Mouse (Mus musculus): ENCODE results near the gene Prkag1. TPM values are rescaled to one million over a fixed set of nuclear protein-coding genes. Genes with fewer than 3 reads are reported as not detected.

Prkag1 gene
- 10 to 100 TPM; 46.1 to 52.3 TPM for total RNA-seq (2021)
- long read RNA-seq, experiment 1, transcript Prkag1-201 (12 exons, 1,652 nt): major isoform, 36 of 54 reads
- long read RNA-seq, experiment 1, partial matches to known transcripts: 0 of 54 reads
- long read RNA-seq, experiment 1, other reads (novel, unspliced or antisense): 18 of 54 reads
- long read RNA-seq, experiment 2, transcript Prkag1-201 (12 exons, 1,652 nt): major isoform, 22 of 34 reads
- long read RNA-seq, experiment 2, partial matches to known transcripts: 1 of 34 reads
- long read RNA-seq, experiment 2, other reads (novel, unspliced or antisense): 10 of 34 reads

DNA sequence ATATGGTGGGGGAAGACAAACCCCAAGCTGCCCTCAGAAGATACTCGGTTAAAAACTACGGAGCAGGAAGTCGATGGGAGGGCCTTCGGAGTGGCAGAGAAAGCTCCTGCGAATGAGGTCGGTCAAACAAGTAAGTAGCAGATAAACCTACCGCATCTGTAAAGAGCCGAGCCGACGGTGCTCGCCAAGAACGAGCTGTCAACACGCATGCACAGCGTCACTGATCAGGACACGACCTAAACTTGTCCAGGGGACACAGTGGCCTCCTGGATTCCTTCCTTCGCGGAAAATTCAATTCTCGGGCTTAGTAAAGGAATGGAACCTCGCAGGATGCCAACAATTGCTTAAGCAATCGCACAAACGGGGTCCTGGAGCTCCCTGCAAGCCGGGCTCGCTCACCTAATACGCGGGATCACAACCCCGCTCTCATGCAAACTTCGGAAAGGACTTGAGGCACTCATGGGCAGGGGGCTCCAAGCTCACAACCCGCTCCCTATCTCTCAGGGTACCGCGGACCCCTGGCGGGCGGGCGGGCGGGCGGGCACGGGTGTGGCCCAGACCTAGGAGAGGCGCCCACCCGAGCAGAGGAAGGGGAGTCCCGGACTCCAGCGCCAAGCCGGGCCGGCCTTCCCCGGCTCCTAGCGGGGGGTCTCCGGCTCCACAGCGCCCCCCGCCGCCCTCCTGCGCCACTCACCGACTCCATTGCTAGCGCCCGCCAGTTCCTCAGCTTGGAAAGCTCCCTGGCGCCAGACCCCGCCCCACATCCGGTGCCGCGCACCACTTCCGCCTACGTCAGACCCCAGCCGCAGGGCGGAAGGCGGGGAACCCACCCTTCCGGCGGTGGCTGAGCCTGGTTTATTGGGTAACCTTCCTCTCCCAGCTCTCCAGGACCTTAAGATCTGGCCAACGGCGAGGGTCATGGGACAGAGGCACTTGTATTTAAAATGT, at the start of gene Prkag1:
Gene Prkag1, minus strand, starts transcription at position 786 of the 948 bp plus-strand sequence.
- Histone ChIP-seq H3K4me3 (peak within 1 kb of the TSS; percentile 90), H3K27ac (peak within 1 kb of the TSS; percentile 94)
- DNase-seq (ENCODE audit: extremely low spot score in 1 of 2, low spot score in 2 of 2): peak; percentile 94
- intact Hi-C loops (cut with DNase I): loop anchor here (2.0 to 5.0 kb wide), 2 partner anchors 26 to 36 kb away; no protein-coding TSS in a partner anchor
- TF ChIP-seq CTCF (IDR thresholded peaks at IDR 0.05): peak; percentile 67

DNA sequence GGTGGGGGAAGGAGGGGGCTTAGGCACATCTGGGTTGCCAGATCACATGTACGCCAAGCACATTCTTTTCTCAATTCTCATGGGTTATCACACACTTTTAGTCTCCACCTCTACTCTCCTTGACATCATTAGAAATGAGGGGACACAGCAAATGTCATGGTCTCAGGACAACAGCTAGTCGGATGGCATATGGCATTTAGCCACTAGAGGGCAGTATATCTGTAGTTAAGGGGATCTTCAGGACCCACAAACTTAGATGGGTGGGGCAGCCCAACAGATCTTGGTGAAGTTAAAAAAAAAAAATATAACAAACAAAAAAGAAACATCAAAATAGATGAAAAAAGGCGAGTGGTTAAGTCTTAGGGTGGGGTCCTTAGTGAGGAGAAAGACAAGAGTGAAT, 46.0 kb upstream of the Prkag1 start:
- Histone ChIP-seq H3K4me3 (no peak overlapping the region), H3K27ac (no peak overlapping the region)
- intact Hi-C loops (cut with DNase I): loop anchor here (2.0 kb wide), 1 partner anchor 51 kb away; no protein-coding TSS in a partner anchor
- TF ChIP-seq CTCF (IDR thresholded peaks at IDR 0.05): peak; percentile 94
- DNase-seq (ENCODE audit: extremely low spot score in 1 of 2, low spot score in 2 of 2): no peak

DNA sequence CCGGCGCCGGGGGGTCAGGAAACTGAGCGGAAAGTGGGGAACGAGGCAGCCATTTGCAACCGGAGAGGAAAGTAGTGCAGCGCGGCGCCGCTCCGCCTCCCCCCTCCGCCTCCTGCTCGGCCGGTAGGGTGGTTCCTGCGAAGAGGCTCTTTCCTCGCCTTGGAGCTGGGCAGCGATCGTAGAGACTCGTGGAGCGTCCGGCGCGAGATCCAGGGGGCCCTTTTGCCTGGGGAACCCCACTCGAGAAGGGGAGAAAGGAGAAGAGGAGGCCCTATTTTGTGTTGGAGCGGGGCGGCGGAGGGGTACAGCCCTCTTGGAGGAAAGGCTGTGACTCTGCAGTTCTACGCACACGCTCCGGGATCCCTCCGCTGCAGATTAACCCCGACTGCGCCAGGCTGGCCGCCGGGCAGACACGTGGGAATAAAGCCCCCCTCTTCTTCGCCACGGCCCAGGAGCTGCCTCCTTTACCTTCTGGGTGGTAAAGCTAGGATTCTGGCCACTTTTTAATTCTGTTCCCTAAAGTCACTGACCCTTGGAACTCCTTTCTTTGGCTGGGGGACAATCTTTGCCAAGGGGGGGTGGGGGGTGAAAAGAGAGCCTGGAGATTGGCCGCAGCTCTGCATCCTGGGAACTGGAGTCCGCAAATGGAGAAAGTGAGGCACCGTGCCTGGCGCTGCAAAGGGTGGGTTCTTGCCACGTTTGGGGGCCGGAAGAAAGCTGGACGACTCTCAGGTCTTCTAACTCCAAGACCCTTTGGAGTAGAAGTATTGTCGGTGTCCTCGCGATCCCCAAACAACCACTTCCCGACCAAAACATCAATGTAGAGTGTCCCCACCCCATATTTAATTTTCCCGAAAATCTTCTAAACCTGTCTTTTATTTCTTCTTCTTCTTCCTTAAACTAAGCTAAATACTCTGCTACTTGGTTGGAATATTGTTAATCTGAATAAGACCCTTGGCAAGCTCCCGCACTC, 40.9 kb upstream of the Prkag1 start:
- peak overlapping the region; percentile 85 for H3K4me3 ChIP-seq
- peak; percentile 89 to 92 for DNase-seq (ENCODE audit: extremely low spot score in 1 of 2, low spot score in 2 of 2)
- intact Hi-C loops (cut with DNase I): loop anchor here (5.0 kb wide), 1 partner anchor 120 kb away; no protein-coding TSS in a partner anchor
- peak; percentile 15 for TF ChIP-seq CTCF (IDR thresholded peaks at IDR 0.05)
- H3K27ac ChIP-seq: peak overlapping the region; percentile 100

DNA sequence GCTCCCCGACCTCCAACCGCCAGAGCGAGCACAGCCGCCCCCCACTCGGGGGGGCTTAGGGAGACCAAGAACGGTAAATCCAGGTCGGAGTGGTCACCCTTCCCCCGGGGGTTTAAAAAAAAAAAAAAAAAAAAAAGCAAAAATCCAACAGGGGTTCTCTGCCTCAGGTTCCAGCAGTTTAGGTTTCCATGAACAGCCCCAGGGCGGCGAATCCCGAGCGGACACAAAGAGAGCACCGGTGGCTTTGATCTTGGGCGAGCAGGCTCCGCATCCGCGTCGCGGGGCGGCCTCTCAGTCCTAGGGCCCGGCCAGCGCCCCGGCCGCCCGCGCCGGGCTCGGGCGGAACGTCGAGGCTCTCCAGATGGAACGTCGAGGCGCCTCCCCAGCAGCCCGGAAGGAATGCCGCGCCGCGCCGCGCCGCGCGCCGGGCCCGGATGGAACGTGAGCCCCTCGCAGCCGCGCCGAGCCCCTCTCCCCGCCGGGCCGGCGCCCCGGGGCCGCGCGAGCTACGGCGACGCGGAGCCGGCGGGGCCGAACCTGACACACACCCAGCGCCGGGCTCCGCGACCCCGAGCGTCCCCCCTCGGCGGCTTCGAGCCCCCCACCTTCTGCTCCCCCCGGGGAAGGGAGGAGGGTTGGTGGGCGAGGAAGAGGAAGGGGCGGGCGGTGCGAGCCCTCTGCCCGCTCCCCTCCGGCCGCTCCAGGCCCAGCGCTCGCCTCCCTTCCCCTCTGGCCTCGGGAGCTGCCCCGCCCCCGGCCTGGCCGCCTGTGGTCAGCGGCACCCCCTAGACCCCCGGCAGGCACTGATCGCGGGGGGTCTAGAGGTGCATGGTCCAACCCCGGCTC, 40.0 kb upstream of the Prkag1 start, which contains the start of gene Kmt2d:
Gene Kmt2d, minus strand, starts transcription at position 135 of the 846 bp plus-strand sequence.
- intact Hi-C loops (cut with DNase I): loop anchor here (5.0 kb wide), 1 partner anchor 121 kb away; no protein-coding TSS in a partner anchor
- TF ChIP-seq CTCF (IDR thresholded peaks at IDR 0.05): no peak
- Histone ChIP-seq H3K4me3 (peak within 1 kb of the TSS; percentile 85), H3K27ac (peak within 1 kb of the TSS; percentile 100)
- DNase-seq (ENCODE audit: extremely low spot score in 1 of 2, low spot score in 2 of 2): peak; percentile 36 to 46

DNA sequence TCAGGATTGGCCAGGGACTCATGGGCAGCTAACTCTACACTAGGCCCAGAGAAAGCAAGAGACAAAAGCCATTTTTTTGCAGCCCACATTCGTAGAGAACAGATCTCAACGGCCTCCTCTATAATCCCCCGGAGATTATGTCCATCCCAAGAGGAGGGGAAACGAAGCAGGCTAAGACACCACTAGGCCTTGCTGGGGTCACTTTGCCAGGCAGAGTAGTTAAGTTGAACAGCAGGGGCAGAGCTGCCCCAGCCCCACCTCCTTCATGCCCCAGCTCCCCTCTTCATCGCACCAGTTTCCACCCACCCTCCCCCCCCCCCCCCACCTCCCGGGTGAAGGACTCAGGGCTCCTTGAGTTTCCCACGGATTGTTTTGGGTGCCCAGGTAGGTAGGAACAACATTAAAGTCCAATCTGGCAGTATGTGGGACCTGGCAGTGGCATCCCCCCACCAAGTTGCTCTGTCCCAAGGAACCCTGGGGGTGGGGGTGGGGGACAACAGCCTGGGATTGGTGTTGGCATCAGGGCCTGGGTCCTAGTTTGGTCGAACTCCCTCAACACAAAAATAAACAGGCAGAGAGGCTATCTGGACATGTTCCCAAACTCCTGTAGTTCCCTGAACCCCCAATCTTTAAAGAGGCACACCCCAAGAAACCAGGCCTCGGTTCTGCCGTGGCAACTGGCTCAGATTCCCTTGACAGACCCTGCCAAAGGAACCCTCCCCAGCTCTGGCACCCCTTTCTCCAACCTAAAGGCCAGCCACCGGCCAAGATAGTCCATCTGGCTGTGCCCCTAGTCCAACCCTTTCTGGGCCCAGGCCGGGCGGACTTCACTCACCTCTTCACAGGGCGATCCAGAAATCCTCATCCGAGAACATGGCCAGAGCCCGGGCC, 39.1 kb upstream of the Prkag1 start:
- intact Hi-C loops (cut with DNase I): loop anchor here (5.0 kb wide), 1 partner anchor 122 kb away; no protein-coding TSS in a partner anchor
- Histone ChIP-seq H3K4me3 (peak overlapping the region; percentile 85), H3K27ac (peak overlapping the region; percentile 100)
- no peak for TF ChIP-seq CTCF (IDR thresholded peaks at IDR 0.05)
- DNase-seq (ENCODE audit: extremely low spot score in 1 of 2, low spot score in 2 of 2): peak in 1 of 2 experiments; percentile 16

DNA sequence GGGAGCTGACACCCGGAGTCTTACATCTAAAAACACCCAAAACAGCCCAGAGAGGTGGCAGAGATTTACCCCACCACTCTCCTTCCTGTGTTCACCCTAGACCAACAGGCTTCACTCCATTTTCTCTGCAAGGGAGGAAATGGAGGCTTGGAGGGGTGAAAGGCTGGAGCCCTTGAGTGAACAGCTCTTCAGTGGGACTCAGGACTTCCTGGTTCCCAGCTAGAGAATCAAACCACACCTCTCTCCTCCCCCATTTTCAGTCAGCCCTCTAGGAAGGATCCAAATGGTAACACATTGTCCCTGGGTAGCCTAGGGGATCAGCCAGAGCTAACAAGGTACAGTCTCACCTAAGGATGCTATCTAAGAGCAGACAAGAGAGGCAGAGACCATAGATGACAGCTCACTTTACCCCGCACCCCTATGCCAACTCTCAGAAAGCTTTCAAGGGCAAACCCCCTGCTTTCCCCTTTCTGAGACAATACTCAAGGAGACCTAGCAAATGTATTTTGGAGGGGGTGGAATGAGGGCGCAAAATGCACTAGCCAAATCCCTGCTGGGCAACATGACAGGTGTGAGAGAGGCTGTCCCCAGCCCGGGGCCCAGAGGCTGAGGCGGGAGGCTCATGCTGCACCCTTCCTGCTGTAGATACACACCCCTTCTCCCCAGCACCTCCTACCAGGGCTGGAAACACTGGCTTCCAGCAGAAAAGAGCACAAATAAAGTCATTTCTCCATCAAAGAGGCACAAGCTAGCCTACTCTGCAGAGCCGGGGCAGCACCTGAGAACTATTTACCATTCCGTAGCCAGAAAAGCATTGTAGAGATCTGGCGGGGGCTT, 38.2 kb upstream of the Prkag1 start:
- TF ChIP-seq CTCF (IDR thresholded peaks at IDR 0.05): no peak
- Histone ChIP-seq H3K4me3 (peak overlapping the region; percentile 85), H3K27ac (peak overlapping the region; percentile 50; the same call in 1 of the 2 replicates)
- intact Hi-C loops (cut with DNase I): loop anchor here (5.0 kb wide), 2 partner anchors 37 to 123 kb away; partner anchors contain the start of gene Prkag1
- DNase-seq (ENCODE audit: extremely low spot score in 1 of 2, low spot score in 2 of 2): peak in 1 of 2 experiments; percentile 10

DNA sequence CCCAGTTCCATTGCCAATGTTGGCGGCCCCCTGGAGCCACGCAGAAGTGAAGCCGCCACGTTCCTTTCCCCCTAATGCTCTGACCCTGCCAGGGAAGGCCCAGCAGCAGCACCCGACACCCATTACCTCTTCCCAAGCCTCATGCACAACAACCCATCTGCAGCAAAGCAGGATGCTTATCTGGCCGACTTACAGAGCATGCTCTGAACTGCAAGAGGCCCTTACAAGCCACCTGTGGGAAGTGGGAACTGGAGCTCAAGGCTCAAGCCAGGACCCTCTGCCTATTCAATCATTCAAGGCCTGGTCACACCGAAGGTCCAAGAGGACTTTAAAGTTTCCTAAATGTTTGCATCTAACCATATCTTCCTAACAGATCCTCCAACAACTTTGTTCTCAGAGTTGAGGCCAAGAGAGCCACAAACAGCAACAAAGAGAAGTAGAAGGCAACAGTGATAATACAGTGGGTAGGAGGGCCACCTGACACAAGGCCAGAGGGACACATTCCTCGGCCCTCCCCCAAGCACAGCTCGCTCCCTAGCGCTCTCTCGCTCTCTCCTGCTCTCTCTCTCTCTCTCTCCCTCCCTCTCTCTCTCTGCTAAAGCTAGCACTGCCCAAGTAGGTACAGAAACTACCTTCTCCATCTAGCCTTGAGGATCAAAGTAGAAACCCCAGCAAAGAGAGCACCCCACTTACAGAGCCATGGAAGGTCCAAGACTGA, 37.2 kb upstream of the Prkag1 start:
- intact Hi-C loops (cut with DNase I): loop anchor here (5.0 kb wide), 1 partner anchor 36 kb away; the partner anchor contains the start of gene Prkag1
- peak overlapping the region; percentile 85 for H3K4me3 ChIP-seq
- DNase-seq (ENCODE audit: extremely low spot score in 1 of 2, low spot score in 2 of 2): peak in 1 of 2 experiments; percentile 9
- H3K27ac ChIP-seq: no peak overlapping the region; the same call in 1 of the 2 replicates
- no peak for TF ChIP-seq CTCF (IDR thresholded peaks at IDR 0.05)
